Mouse (Mus musculus) kidney, embryonic 14.5 days (tissue): ENCODE measurements around the gene Pgap2. TPM values are rescaled to one million over a fixed set of nuclear protein-coding genes. Genes with fewer than 3 reads are reported as not detected.

Experiments used
- ATAC-seq: fragments of 200-750 bp; cut with Nextera tagmentation; 2 replicates; pipeline ENCODE4 v1.8.0; 2017; ENCODE audit warnings: moderate number of reproducible peaks, mild to moderate bottlenecking, moderate TSS enrichment, moderate library complexity; ENCODE audit not compliant: low FRiP score, low TSS enrichment
- H3K27ac ChIP-seq: fragments of 300-500 bp; sonication (generic); 2 replicates; pipeline ENCODE4 v1.5.1; 2014; ENCODE audit warnings: low read depth, mild to moderate bottlenecking, low read length, moderate library complexity, mixed read lengths
- H3K27me3 ChIP-seq: fragments of 300-500 bp; sonication (generic); 2 replicates; pipeline ENCODE4 v1.6.1; 2014; ENCODE audit warnings: mild to moderate bottlenecking, low read length; ENCODE audit not compliant: control insufficient read depth, insufficient read depth
- H3K36me3 ChIP-seq: fragments of 300-500 bp; sonication (generic); 2 replicates; pipeline ENCODE4 v1.6.1; 2014; ENCODE audit warnings: low read length, mixed read lengths; ENCODE audit not compliant: control insufficient read depth, insufficient read depth
- H3K4me1 ChIP-seq: fragments of 300-500 bp; sonication (generic); 2 replicates; pipeline ENCODE4 v1.6.1; 2014; ENCODE audit warnings: low read length, mixed read lengths; ENCODE audit not compliant: control insufficient read depth, insufficient read depth
- H3K4me2 ChIP-seq: fragments of 300-500 bp; sonication (generic); replicated peaks from 2 replicates; pipeline ENCODE4 v1.6.1; 2014; ENCODE audit warnings: low read depth, mild to moderate bottlenecking, low read length
- H3K4me3 ChIP-seq: fragments of 300-500 bp; sonication (generic); 2 replicates; pipeline ENCODE4 v1.5.1; 2014; ENCODE audit warnings: mild to moderate bottlenecking, low read length
- H3K9ac ChIP-seq: fragments of 300-500 bp; sonication (generic); 2 replicates; pipeline ENCODE4 v1.6.1; 2014; ENCODE audit warnings: low read depth, mild to moderate bottlenecking, low read length, moderate library complexity
- H3K9me3 ChIP-seq: fragments of 300-500 bp; sonication (generic); 2 replicates; pipeline ENCODE4 v1.6.1; 2016; ENCODE audit warnings: low read length; ENCODE audit not compliant: control insufficient read depth
- WGBS: fragments of 180-500 bp; shearing (Covaris S2); extraction: QIAGEN DNeasy Blood & Tissue Kit; methylation state at CpG from one replicate; pipeline ENCODE4 v1.1.7; 2014; 5-methylcytosine and 5-hydroxymethylcytosine counted together
- polyA plus RNA-seq: library from polyadenylated mRNA; unstranded; fragments of >200 nt; fragmentation: Nextera tagmentation; extraction: Ambion mirVana; gene quantifications from 2 replicates; pipeline ENCODE4 v1.2.1, GENCODE M21; 2014

Pgap2 gene
- polyA plus RNA-seq, 1 experiment from 2014 or later, result 85.3 TPM

GRCm38 (mm10) chr7:102267601-102268394 lies 57.8 kb downstream of the Pgap2 start, which contains the start of gene Stim1:
Gene Stim1, plus strand, starts transcription at chr7:102267806.
- Histone ChIP-seq H3K4me2 (peak within 1 kb of the TSS; percentile 97), H3K27me3 (no peaks in the 10 kb centered on the region), H3K4me3 (peak within 1 kb of the TSS; percentile 85), H3K27ac (no peak within 1 kb of the TSS), H3K9ac (peak within 1 kb of the TSS; percentile 72), H3K9me3 (no peaks in the 10 kb centered on the region), H3K36me3 (no peaks in the 10 kb centered on the region), H3K4me1 (no peaks in the 10 kb centered on the region)
- under 1% methylated on average over 67 of the region's 73 CpGs for WGBS
- ATAC-seq, result peak; percentile 94

DNA sequence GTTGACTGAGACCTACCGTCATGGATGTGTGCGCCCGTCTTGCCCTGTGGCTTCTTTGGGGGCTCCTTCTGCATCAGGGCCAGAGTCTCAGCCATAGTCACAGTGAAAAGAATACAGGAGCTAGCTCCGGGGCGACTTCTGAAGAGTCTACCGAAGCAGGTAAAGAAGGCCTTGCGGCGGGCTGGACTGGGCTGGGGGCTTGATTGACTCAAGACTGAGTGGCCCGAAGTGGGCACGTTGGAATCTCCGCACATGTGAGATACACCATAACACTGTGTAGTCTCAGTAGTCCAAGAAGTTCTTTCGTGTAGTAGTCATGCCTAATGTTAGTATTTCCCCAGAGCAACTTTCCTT lies 58.4 kb downstream of the Pgap2 start:
- no peak for ATAC-seq
- Histone ChIP-seq H3K9ac (peak overlapping the region; percentile 72), H3K36me3 (no peaks in the 10 kb centered on the region), H3K4me3 (peak overlapping the region; percentile 85), H3K4me2 (peak overlapping the region; percentile 97), H3K27ac (no peak overlapping the region), H3K4me1 (no peaks in the 10 kb centered on the region), H3K27me3 (no peaks in the 10 kb centered on the region), H3K9me3 (no peaks in the 10 kb centered on the region)
- 5% methylated on average over 12 of the region's 12 CpGs for WGBS

DNA sequence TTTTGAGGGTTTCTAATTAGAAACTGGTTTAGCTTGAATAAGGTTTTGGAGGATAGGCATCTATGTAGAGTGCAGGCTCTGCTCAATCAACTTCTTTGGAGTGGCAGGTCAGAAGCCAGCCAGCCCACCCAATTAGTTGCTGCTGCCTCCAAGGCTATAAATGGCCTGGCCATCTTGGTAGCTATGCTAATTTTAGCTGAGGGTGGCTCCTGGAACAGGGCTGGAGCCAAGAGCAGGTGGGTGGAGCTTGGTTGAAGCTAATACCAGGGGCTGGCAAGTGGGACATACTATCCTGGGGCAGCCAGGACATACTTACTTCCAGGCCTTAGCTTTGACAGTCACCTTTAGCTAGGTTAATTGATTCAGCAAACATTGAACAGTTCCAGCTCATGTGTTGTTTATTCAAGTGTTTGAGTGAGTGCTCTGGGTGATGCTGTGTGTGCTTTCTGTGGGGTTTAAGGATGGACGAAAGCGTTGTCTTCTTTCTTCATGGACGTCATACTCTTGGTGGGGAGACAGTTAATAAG lies 62.5 kb downstream of the Pgap2 start:
- 94% methylated on average over 3 of the region's 3 CpGs for WGBS
- no peak for ATAC-seq
- Histone ChIP-seq H3K4me1 (no peaks in the 10 kb centered on the region), H3K4me2 (no peak overlapping the region), H3K27me3 (no peaks in the 10 kb centered on the region), H3K9ac (no peak overlapping the region), H3K27ac (no peak overlapping the region), H3K9me3 (no peaks in the 10 kb centered on the region), H3K4me3 (no peak overlapping the region), H3K36me3 (no peaks in the 10 kb centered on the region)

GRCm38 (mm10) chr7:102281403-102281802 lies 71.4 kb downstream of the Pgap2 start:
- Histone ChIP-seq H3K27ac (no peak overlapping the region), H3K9me3 (no peaks in the 10 kb centered on the region), H3K4me2 (no peak overlapping the region), H3K27me3 (no peaks in the 10 kb centered on the region; the same call in 1 of the 2 replicates), H3K36me3 (no peaks in the 10 kb centered on the region), H3K9ac (no peak overlapping the region), H3K4me3 (no peak overlapping the region), H3K4me1 (no peaks in the 10 kb centered on the region)
- ATAC-seq, result no peak
- 90% methylated on average over 1 of the region's 1 CpGs for WGBS

DNA sequence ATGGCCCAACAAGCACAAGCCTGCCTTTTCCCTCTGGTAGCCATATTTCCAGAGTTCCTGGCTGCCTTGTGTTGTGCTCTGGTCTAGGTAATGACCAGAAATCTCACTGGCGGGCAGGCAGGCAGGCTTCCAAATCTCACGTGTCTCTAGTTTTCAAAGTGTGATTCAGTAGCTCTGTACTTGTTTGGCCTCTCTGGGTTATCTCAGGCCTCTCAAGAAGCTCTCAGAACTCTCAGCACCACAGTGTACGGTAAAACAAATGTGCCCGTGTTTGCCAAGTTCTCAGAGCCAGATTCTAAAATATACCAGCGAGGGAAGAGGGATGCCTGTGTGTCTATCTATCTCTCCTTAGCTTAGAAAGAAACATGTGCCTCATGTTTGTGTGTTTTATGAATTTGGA lies 72.3 kb downstream of the Pgap2 start:
- ATAC-seq, result no peak

More for the DNA sequence above, 72.3 kb downstream of the Pgap2 start:
- no peak overlapping the region for H3K27ac ChIP-seq
- no peaks in the 10 kb centered on the region for H3K9me3 ChIP-seq
- H3K27me3 ChIP-seq, result no peaks in the 10 kb centered on the region; the same call in 1 of the 2 replicates
- 84% methylated on average over 5 of the region's 5 CpGs for WGBS
- H3K4me1 ChIP-seq, result no peaks in the 10 kb centered on the region
- H3K9ac ChIP-seq, result no peak overlapping the region
- H3K4me2 ChIP-seq, result no peak overlapping the region
- no peak overlapping the region for H3K4me3 ChIP-seq
- H3K36me3 ChIP-seq, result no peaks in the 10 kb centered on the region

Other genes starting within 250 kb of the Pgap2 start
- 2.5 and 3.9 TPM in 2 replicates for gene Il18bp, start 191.5 kb upstream of the Pgap2 start, polyA plus RNA-seq
- 22.3 and 28.8 TPM in 2 replicates for gene Rnf121, start 144.7 kb upstream of the Pgap2 start, polyA plus RNA-seq
- 25.4 and 27.1 TPM in 2 replicates for gene Xndc1, start 144.7 kb upstream of the Pgap2 start, polyA plus RNA-seq
- gene Xntrpc, start 144.5 kb upstream of the Pgap2 start, polyA plus RNA-seq, result 1.5 and 1.6 TPM in 2 replicates
- not detected in 2 replicates for gene Trpc2, start 127.1 kb upstream of the Pgap2 start, polyA plus RNA-seq
- gene Art1, start 108.5 kb upstream of the Pgap2 start, polyA plus RNA-seq, result 0.88 and 1.2 TPM in 2 replicates
- 1.8 and 2.1 TPM in 2 replicates for gene Art5, start 100.7 kb upstream of the Pgap2 start, polyA plus RNA-seq
- not detected in 2 replicates for gene Chrna10, start 93.4 kb upstream of the Pgap2 start, polyA plus RNA-seq
- gene Nup98, start within 50 bp of the Pgap2 start, polyA plus RNA-seq, result 37.5 and 55.4 TPM in 2 replicates
- 47.6 and 62.6 TPM in 2 replicates for gene Rhog, start 45.8 kb downstream of the Pgap2 start, polyA plus RNA-seq
- gene Stim1, start 57.6 kb downstream of the Pgap2 start, polyA plus RNA-seq, result 8.1 and 11.6 TPM in 2 replicates
- gene Rrm1, start 231.5 kb downstream of the Pgap2 start, polyA plus RNA-seq, result 159 and 198 TPM in 2 replicates